Mouse (Mus musculus) A20 (cell line): ENCODE data around the gene Pga5.

Experiments
- DNase-seq: peaks from one replicate; pipeline ENCODE4 v3.0.0-alpha.2; 2011; ENCODE audit warnings: low read depth, low spot score

Gene Pga5

GRCm38 (mm10) chr19:10703470-10703869 lies 25.6 kb upstream of the Pga5 start:
- DNase-seq = no peak

- DNase-seq = peak; percentile 48
These were observed 24.3 kb upstream of the Pga5 start for GRCm38 (mm10) chr19:10702125-10702524.

GRCm38 (mm10) chr19:10701013-10701726 lies 23.3 kb upstream of the Pga5 start:
- DNase-seq = no peak

- no peak for DNase-seq
These were observed 22.0 kb upstream of the Pga5 start for GRCm38 (mm10) chr19:10699851-10700250.

- DNase-seq = no peak
These were observed 20.5 kb upstream of the Pga5 start for GRCm38 (mm10) chr19:10698131-10698991.

- DNase-seq = no peak
These were observed 17.9 kb upstream of the Pga5 start for GRCm38 (mm10) chr19:10695801-10696200.

- DNase-seq = peak; percentile 75
These were observed 16.2 kb upstream of the Pga5 start for GRCm38 (mm10) chr19:10693926-10694682.

GRCm38 (mm10) chr19:10692361-10692760 lies 14.5 kb upstream of the Pga5 start:
- no peak for DNase-seq

GRCm38 (mm10) chr19:10691660-10692059 lies 13.8 kb upstream of the Pga5 start:
- no peak for DNase-seq

- DNase-seq = no peak
These were observed 13.2 kb upstream of the Pga5 start for GRCm38 (mm10) chr19:10691121-10691520.

GRCm38 (mm10) chr19:10690336-10690735 lies 12.5 kb upstream of the Pga5 start:
- DNase-seq = no peak

GRCm38 (mm10) chr19:10689470-10690166 lies 11.7 kb upstream of the Pga5 start:
- DNase-seq = no peak

GRCm38 (mm10) chr19:10688537-10689352 lies 10.9 kb upstream of the Pga5 start, which contains the start of gene Vps37c:
Vps37c (plus strand) TSS chr19:10688735.
- DNase-seq = peak; percentile 90

- no peak for DNase-seq
These were observed 7.9 kb upstream of the Pga5 start for GRCm38 (mm10) chr19:10685727-10686126.

GRCm38 (mm10) chr19:10685081-10685480 lies 7.2 kb upstream of the Pga5 start:
- DNase-seq = no peak

- DNase-seq = no peak
These were observed 3.7 kb upstream of the Pga5 start for GRCm38 (mm10) chr19:10681571-10681970.

GRCm38 (mm10) chr19:10678772-10679067 lies 849 bp upstream of the Pga5 start:
- DNase-seq = no peak

- DNase-seq = no peak
These were observed 1.2 kb downstream of the Pga5 start for GRCm38 (mm10) chr19:10676656-10677055.

- no peak for DNase-seq
These were observed 4.6 kb downstream of the Pga5 start for GRCm38 (mm10) chr19:10673275-10673674.

GRCm38 (mm10) chr19:10671854-10672417 lies 5.9 kb downstream of the Pga5 start:
- DNase-seq = no peak
